Mouse (Mus musculus) liver, embryonic 12.5 days (tissue): ENCODE measurements around the gene Cfap54. TPM values are rescaled to one million over a fixed set of nuclear protein-coding genes. Genes with fewer than 3 reads are reported as not detected.

Experiments
- ATAC-seq: fragments of 200-750 bp; cut with Nextera tagmentation; 2 replicates; pipeline ENCODE4 v1.8.0; 2017; ENCODE audit warnings: moderate number of reproducible peaks, mild to moderate bottlenecking, moderate library complexity
- H3K27ac ChIP-seq: fragments of 300-500 bp; sonication (generic); 2 replicates; pipeline ENCODE4 v1.5.1; 2016; ENCODE audit warnings: mild to moderate bottlenecking
- H3K27me3 ChIP-seq: fragments of 300-500 bp; sonication (generic); replicated peaks from 2 replicates; pipeline ENCODE4 v1.6.1; 2016; ENCODE audit warnings: mild to moderate bottlenecking, moderate library complexity
- H3K36me3 ChIP-seq: fragments of 300-500 bp; sonication (generic); 2 replicates; pipeline ENCODE4 v1.6.1; 2016; ENCODE audit warnings: mild to moderate bottlenecking, moderate library complexity
- H3K4me1 ChIP-seq: fragments of 300-500 bp; sonication (generic); 2 replicates; pipeline ENCODE4 v1.6.1; 2016
- H3K4me2 ChIP-seq: fragments of 300-500 bp; sonication (generic); 2 replicates; pipeline ENCODE4 v1.6.1; 2016; ENCODE audit warnings: mild to moderate bottlenecking, moderate library complexity
- H3K4me3 ChIP-seq: fragments of 300-500 bp; sonication (generic); 2 replicates; pipeline ENCODE4 v1.5.1; 2016; ENCODE audit warnings: mild to moderate bottlenecking, moderate library complexity
- H3K9ac ChIP-seq: fragments of 300-500 bp; sonication (generic); 2 replicates; pipeline ENCODE4 v1.6.1; 2016; ENCODE audit warnings: mild to moderate bottlenecking, moderate library complexity
- H3K9me3 ChIP-seq: fragments of 300-500 bp; sonication (generic); replicated peaks from 2 replicates; pipeline ENCODE4 v1.6.1; 2016; ENCODE audit warnings: mild to moderate bottlenecking, moderate library complexity
- WGBS: fragments of 180-500 bp; shearing (Covaris S2); methylation state at CpG from one replicate; pipeline ENCODE4 v1.1.7; 2016; ENCODE audit not compliant: insufficient replicate concordance; 5-methylcytosine and 5-hydroxymethylcytosine counted together
- polyA plus RNA-seq: library from polyadenylated mRNA; unstranded; fragments of >200 nt; fragmentation: Nextera tagmentation; extraction: Ambion mirVana; gene quantifications from 2 replicates; pipeline ENCODE4 v1.2.1, GENCODE M21; 2016

Gene Cfap54
- polyA plus RNA-seq, 1 experiment from 2014 or later, result 0.12 TPM

- Histone ChIP-seq H3K9ac (no peak overlapping the region), H3K27ac (no peak overlapping the region), H3K36me3 (no peaks in the 10 kb centered on the region), H3K27me3 (no peaks in the 10 kb centered on the region), H3K4me2 (no peak overlapping the region), H3K4me3 (no peak overlapping the region), H3K4me1 (no peaks in the 10 kb centered on the region), H3K9me3 (no peaks in the 10 kb centered on the region)
- no peak for ATAC-seq
- 59% methylated on average over 7 of the region's 7 CpGs for WGBS
These were observed 290.4 kb downstream of the Cfap54 start for GRCm38 (mm10) chr10:92790893-92791530.

- H3K9me3 ChIP-seq, result no peaks in the 10 kb centered on the region
- WGBS, result 82% methylated on average over 2 of the region's 2 CpGs
- no peak overlapping the region for H3K9ac ChIP-seq
- no peaks in the 10 kb centered on the region for H3K4me1 ChIP-seq
- no peak overlapping the region for H3K4me2 ChIP-seq
- no peak overlapping the region for H3K4me3 ChIP-seq
- ATAC-seq, result no peak
- no peaks in the 10 kb centered on the region for H3K27me3 ChIP-seq
- H3K27ac ChIP-seq, result no peak overlapping the region
- H3K36me3 ChIP-seq, result no peaks in the 10 kb centered on the region
These were observed 291.2 kb downstream of the Cfap54 start for GRCm38 (mm10) chr10:92790247-92790646.

GRCm38 (mm10) chr10:92788410-92789096, 292.9 kb downstream of the Cfap54 start:
- Histone ChIP-seq H3K36me3 (no peaks in the 10 kb centered on the region), H3K4me3 (no peak overlapping the region), H3K27me3 (no peaks in the 10 kb centered on the region), H3K9ac (no peak overlapping the region), H3K4me1 (no peaks in the 10 kb centered on the region), H3K27ac (no peak overlapping the region), H3K9me3 (no peaks in the 10 kb centered on the region), H3K4me2 (no peak overlapping the region)
- ATAC-seq, result no peak
- 50% methylated on average over 13 of the region's 13 CpGs for WGBS

GRCm38 (mm10) chr10:92782691-92783090, 298.7 kb downstream of the Cfap54 start:
- Histone ChIP-seq H3K4me1 (no peaks in the 10 kb centered on the region), H3K4me2 (no peak overlapping the region), H3K27ac (no peak overlapping the region), H3K9ac (no peak overlapping the region), H3K36me3 (no peaks in the 10 kb centered on the region), H3K4me3 (no peak overlapping the region), H3K27me3 (no peaks in the 10 kb centered on the region), H3K9me3 (no peaks in the 10 kb centered on the region)
- 77% methylated on average over 5 of the region's 5 CpGs for WGBS
- no peak for ATAC-seq

GRCm38 (mm10) chr10:92754359-92754758, 327.1 kb downstream of the Cfap54 start:
- H3K4me1 ChIP-seq, result no peaks in the 10 kb centered on the region

GRCm38 (mm10) chr10:92730339-92730738, 351.1 kb downstream of the Cfap54 start:
- no peak overlapping the region for H3K27ac ChIP-seq
- WGBS, result 56% methylated on average over 3 of the region's 3 CpGs
- H3K27me3 ChIP-seq, result no peaks in the 10 kb centered on the region
- no peaks in the 10 kb centered on the region for H3K4me1 ChIP-seq
- no peak overlapping the region for H3K9ac ChIP-seq
- ATAC-seq, result no peak
- no peaks in the 10 kb centered on the region for H3K36me3 ChIP-seq
- H3K4me3 ChIP-seq, result no peak overlapping the region
- 0 out of 2 replicates have a peak, but pooled peaks cover 2% of the 10 kb centered on the region for H3K9me3 ChIP-seq
- no peak overlapping the region for H3K4me2 ChIP-seq

More at GRCm38 (mm10) chr10:92754359-92754758, 327.1 kb downstream of the Cfap54 start:
- WGBS, result 78% methylated on average over 5 of the region's 5 CpGs
- Histone ChIP-seq H3K9me3 (0 out of 2 replicates have a peak, but pooled peaks cover 7% of the 10 kb centered on the region), H3K9ac (no peak overlapping the region), H3K4me3 (no peak overlapping the region), H3K27me3 (no peaks in the 10 kb centered on the region), H3K36me3 (no peaks in the 10 kb centered on the region), H3K27ac (no peak overlapping the region), H3K4me2 (no peak overlapping the region)
- ATAC-seq, result no peak

GRCm38 (mm10) chr10:92728723-92729122, 352.7 kb downstream of the Cfap54 start:
- Histone ChIP-seq H3K27me3 (no peaks in the 10 kb centered on the region), H3K36me3 (no peaks in the 10 kb centered on the region), H3K27ac (no peak overlapping the region), H3K4me2 (no peak overlapping the region), H3K9me3 (0 out of 2 replicates have a peak, but pooled peaks cover 5% of the 10 kb centered on the region), H3K4me3 (no peak overlapping the region), H3K4me1 (no peaks in the 10 kb centered on the region), H3K9ac (no peak overlapping the region)
- 55% methylated on average over 3 of the region's 3 CpGs for WGBS
- ATAC-seq, result no peak

Other genes starting within 250 kb of the Cfap54 start
- gene Cdk17, start 79.3 kb upstream of the Cfap54 start, polyA plus RNA-seq, result 22.3 and 23.0 TPM in 2 replicates
- gene Elk3, start 229.5 kb upstream of the Cfap54 start, polyA plus RNA-seq, result 8.6 and 9.6 TPM in 2 replicates